Mouse (Mus musculus): Measurements from ENCODE around the gene Sppl3. TPM values are rescaled to one million over a fixed set of nuclear protein-coding genes. Genes with fewer than 3 reads are reported as not detected.

The Sppl3 gene
- polyA plus RNA-seq, 1 experiment from 2014 or later, result 16.6 TPM

- Histone ChIP-seq H3K27ac (ENCODE audit: low read length) (peak overlapping the region; percentile 92), H3K36me3 (ENCODE audit: insufficient read depth, low read length) (no peaks in the 10 kb centered on the region), H3K4me3 (ENCODE audit: low read depth, low read length) (peak overlapping the region; percentile 100), H3K4me1 (ENCODE audit: insufficient read depth, low read depth, low read length) (peaks cover 14% of the 10 kb centered on the region; the same call in 1 of the 2 replicates), H3K9ac (replicated peaks; ENCODE audit: low read depth) (peak overlapping the region; percentile 92), H3K4me2 (replicated peaks; ENCODE audit: low read depth, low read length) (peak overlapping the region; percentile 67), H3K9me3 (ENCODE audit: low read length) (no peaks in the 10 kb centered on the region), H3K27me3 (replicated peaks; ENCODE audit: insufficient read depth, low read length) (no peaks in the 10 kb centered on the region)
- 1% methylated on average over 53 of the region's 63 CpGs for WGBS
- ATAC-seq, result no peak; the same call in none of the 2 replicates
- peak; percentile 49 for DNase-seq (ENCODE audit: low spot score)
- TF ChIP-seq CTCF (IDR thresholded peaks at IDR 0.05) (peak; percentile 47), EP300 (IDR thresholded peaks at IDR 0.05) (no peak)
These were observed 753 bp downstream of the Sppl3 start for GRCm38 (mm10) chr5:115011519-115012261.

DNA sequence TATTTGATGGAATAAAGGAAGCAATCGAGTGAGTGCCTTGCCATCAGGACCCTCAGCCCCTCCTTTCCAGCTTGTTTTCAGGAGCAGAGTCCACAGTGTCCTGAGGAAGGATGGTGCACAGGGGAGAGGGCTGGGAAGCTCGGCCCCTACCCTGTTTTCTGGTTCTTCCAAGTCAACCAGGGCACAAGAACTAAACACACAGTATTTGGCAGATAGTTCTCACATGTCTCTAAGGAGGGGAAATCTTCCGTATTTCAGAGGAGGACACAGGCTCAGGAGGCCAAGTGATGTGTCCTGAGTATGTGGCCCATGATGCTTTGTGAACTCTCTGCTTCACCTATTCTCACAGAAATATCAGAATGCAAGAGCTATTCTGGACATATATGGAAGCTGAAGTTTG, 2.5 kb downstream of the Sppl3 start:
- H3K27me3 ChIP-seq (replicated peaks; ENCODE audit: insufficient read depth, low read length), result no peaks in the 10 kb centered on the region
- TF ChIP-seq EP300 (IDR thresholded peaks at IDR 0.05), result no peak
- no peak for TF ChIP-seq CTCF (IDR thresholded peaks at IDR 0.05)
- H3K9ac ChIP-seq (replicated peaks; ENCODE audit: low read depth), result no peak overlapping the region
- H3K9me3 ChIP-seq (ENCODE audit: low read length), result no peaks in the 10 kb centered on the region
- DNase-seq (ENCODE audit: low spot score) (no peak), ATAC-seq (no peak)
- H3K36me3 ChIP-seq (ENCODE audit: insufficient read depth, low read length), result no peaks in the 10 kb centered on the region
- H3K4me1 ChIP-seq (ENCODE audit: insufficient read depth, low read depth, low read length), result peaks cover 20% of the 10 kb centered on the region; the same call in 1 of the 2 replicates
- 81% methylated on average over 3 of the region's 3 CpGs for WGBS
- H3K4me2 ChIP-seq (replicated peaks; ENCODE audit: low read depth, low read length), result no peak overlapping the region
- no peak overlapping the region for H3K27ac ChIP-seq (ENCODE audit: low read length)
- H3K4me3 ChIP-seq (ENCODE audit: low read depth, low read length), result no peak overlapping the region

GRCm38 (mm10) chr5:115014570-115014969, 3.6 kb downstream of the Sppl3 start:
- ATAC-seq (no peak), DNase-seq (ENCODE audit: low spot score) (peak; percentile 36)
- H3K27me3 ChIP-seq (replicated peaks; ENCODE audit: insufficient read depth, low read length), result no peaks in the 10 kb centered on the region
- H3K4me3 ChIP-seq (ENCODE audit: low read depth, low read length), result no peak overlapping the region
- 18% methylated on average over 1 of the region's 1 CpGs for WGBS
- no peaks in the 10 kb centered on the region for H3K36me3 ChIP-seq (ENCODE audit: insufficient read depth, low read length)
- H3K4me1 ChIP-seq (ENCODE audit: insufficient read depth, low read depth, low read length), result peaks cover 26% of the 10 kb centered on the region; the same call in 1 of the 2 replicates
- H3K9ac ChIP-seq (replicated peaks; ENCODE audit: low read depth), result no peak overlapping the region
- no peak overlapping the region for H3K27ac ChIP-seq (ENCODE audit: low read length)
- H3K9me3 ChIP-seq (ENCODE audit: low read length), result no peaks in the 10 kb centered on the region
- peak; percentile 57 for TF ChIP-seq EP300 (IDR thresholded peaks at IDR 0.05)
- TF ChIP-seq CTCF (IDR thresholded peaks at IDR 0.05), result no peak
- H3K4me2 ChIP-seq (replicated peaks; ENCODE audit: low read depth, low read length), result no peak overlapping the region

DNA sequence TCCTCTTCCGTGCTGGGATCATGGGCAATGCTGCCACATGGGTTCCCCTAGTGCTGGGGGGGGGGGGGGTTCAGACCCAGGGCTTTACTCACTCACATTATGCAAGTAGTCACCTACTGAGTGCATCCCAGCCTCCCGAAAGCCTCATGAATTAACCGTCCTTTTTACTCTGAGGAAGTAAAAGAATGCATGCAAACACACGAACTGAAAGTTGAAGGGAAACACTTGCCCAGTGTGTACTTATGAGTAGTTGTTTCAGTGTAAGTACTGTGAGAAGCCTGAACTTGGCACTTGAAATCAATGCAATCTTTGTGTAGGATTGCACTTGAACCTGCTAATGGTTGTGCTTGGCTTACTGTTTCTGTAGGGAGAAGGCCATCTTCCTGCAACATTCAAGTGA, 4.2 kb downstream of the Sppl3 start:
- no peak overlapping the region for H3K4me3 ChIP-seq (ENCODE audit: low read depth, low read length)
- DNase-seq (ENCODE audit: low spot score) (peak; percentile 56), ATAC-seq (no peak)
- TF ChIP-seq CTCF (IDR thresholded peaks at IDR 0.05) (no peak), EP300 (IDR thresholded peaks at IDR 0.05) (no peak)
- no peak overlapping the region for H3K9ac ChIP-seq (replicated peaks; ENCODE audit: low read depth)
- H3K27ac ChIP-seq (ENCODE audit: low read length), result no peak overlapping the region
- 36% methylated on average over 4 of the region's 4 CpGs for WGBS
- no peaks in the 10 kb centered on the region for H3K36me3 ChIP-seq (ENCODE audit: insufficient read depth, low read length)
- H3K4me1 ChIP-seq (ENCODE audit: insufficient read depth, low read depth, low read length), result peaks cover 26% of the 10 kb centered on the region; the same call in 1 of the 2 replicates
- H3K4me2 ChIP-seq (replicated peaks; ENCODE audit: low read depth, low read length), result peak overlapping the region; percentile 14; the same call in 1 of the 2 replicates
- H3K27me3 ChIP-seq (replicated peaks; ENCODE audit: insufficient read depth, low read length), result no peaks in the 10 kb centered on the region
- no peaks in the 10 kb centered on the region for H3K9me3 ChIP-seq (ENCODE audit: low read length)

DNA sequence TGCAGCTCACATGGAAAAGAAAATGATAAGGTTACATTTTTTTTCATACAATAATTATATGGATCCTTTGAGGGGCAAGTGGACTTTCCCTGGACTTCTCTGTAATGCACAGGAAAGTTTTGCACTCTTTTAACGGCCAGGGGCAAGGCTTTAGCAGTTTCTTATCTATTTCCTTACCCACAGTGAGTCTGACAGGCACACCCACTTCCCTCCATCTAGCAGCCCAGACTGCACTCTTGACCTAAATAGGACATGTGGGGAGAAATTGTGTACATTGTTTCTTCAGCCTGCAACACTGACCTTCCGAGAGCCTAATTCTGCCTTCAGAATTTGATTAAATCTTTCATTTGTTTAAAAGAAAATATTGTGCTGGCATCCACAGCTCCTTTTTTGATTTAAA, 7.3 kb downstream of the Sppl3 start:
- 2% methylated on average over 2 of the region's 2 CpGs for WGBS
- Histone ChIP-seq H3K4me3 (ENCODE audit: low read depth, low read length) (no peak overlapping the region), H3K36me3 (ENCODE audit: insufficient read depth, low read length) (no peaks in the 10 kb centered on the region), H3K4me2 (replicated peaks; ENCODE audit: low read depth, low read length) (no peak overlapping the region), H3K9ac (replicated peaks; ENCODE audit: low read depth) (no peak overlapping the region), H3K4me1 (ENCODE audit: insufficient read depth, low read depth, low read length) (peaks cover 16% of the 10 kb centered on the region; the same call in 1 of the 2 replicates), H3K9me3 (ENCODE audit: low read length) (no peaks in the 10 kb centered on the region), H3K27ac (ENCODE audit: low read length) (no peak overlapping the region), H3K27me3 (replicated peaks; ENCODE audit: insufficient read depth, low read length) (no peaks in the 10 kb centered on the region)
- DNase-seq (ENCODE audit: low spot score) (peak; percentile 61), ATAC-seq (peak; percentile 43; the same call in 1 of the 2 replicates)
- TF ChIP-seq CTCF (IDR thresholded peaks at IDR 0.05) (no peak), EP300 (IDR thresholded peaks at IDR 0.05) (peak; percentile 32; the same call in 1 of the 2 replicates)

DNA sequence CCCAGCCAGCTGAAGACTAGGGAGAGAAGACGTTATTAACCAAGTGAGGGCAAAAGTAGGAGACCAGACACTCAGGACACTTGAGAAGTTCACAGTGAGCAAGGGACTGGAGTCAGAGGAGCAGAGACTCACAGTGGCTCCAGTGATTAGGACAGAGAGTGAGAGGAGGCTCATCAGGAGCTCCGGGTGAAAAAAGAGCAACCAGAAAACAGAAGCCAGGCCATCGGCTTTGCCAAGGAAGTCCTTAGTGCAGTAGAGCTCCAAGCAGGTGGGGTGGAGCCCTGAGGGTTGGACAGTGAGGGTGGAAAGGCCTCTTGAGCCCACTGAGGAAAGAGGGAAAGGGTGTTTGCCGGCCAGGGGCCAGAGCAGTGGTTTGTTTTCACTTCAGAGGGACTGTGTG, 7.9 kb downstream of the Sppl3 start:
- peak overlapping the region; percentile 20 for H3K4me2 ChIP-seq (replicated peaks; ENCODE audit: low read depth, low read length)
- H3K4me1 ChIP-seq (ENCODE audit: insufficient read depth, low read depth, low read length), result peaks cover 15% of the 10 kb centered on the region; the same call in 1 of the 2 replicates
- WGBS, result 18% methylated on average over 4 of the region's 4 CpGs
- TF ChIP-seq EP300 (IDR thresholded peaks at IDR 0.05), result no peak
- no peak for TF ChIP-seq CTCF (IDR thresholded peaks at IDR 0.05)
- H3K4me3 ChIP-seq (ENCODE audit: low read depth, low read length), result no peak overlapping the region
- no peaks in the 10 kb centered on the region for H3K27me3 ChIP-seq (replicated peaks; ENCODE audit: insufficient read depth, low read length)
- no peaks in the 10 kb centered on the region for H3K9me3 ChIP-seq (ENCODE audit: low read length)
- H3K36me3 ChIP-seq (ENCODE audit: insufficient read depth, low read length), result no peaks in the 10 kb centered on the region
- 0 out of 2 replicates have a peak overlapping the region, but pooled peaks have one; percentile 27 for H3K9ac ChIP-seq (replicated peaks; ENCODE audit: low read depth)
- peak overlapping the region; percentile 20; the same call in 1 of the 2 replicates for H3K27ac ChIP-seq (ENCODE audit: low read length)
- DNase-seq (ENCODE audit: low spot score) (no peak), ATAC-seq (no peak)

Data from lung, postnatal 0 days (tissue).